Mouse (Mus musculus) neural tube, embryonic 10.5 days (tissue): ENCODE measurements around the gene Elavl4.

ENCODE experiments used
- DNase-seq: peaks from one replicate; pipeline ENCODE4 v3.0.0-alpha.2; 2017; ENCODE audit warnings: low spot score; ENCODE audit errors: extremely low spot score

Elavl4 gene

DNA sequence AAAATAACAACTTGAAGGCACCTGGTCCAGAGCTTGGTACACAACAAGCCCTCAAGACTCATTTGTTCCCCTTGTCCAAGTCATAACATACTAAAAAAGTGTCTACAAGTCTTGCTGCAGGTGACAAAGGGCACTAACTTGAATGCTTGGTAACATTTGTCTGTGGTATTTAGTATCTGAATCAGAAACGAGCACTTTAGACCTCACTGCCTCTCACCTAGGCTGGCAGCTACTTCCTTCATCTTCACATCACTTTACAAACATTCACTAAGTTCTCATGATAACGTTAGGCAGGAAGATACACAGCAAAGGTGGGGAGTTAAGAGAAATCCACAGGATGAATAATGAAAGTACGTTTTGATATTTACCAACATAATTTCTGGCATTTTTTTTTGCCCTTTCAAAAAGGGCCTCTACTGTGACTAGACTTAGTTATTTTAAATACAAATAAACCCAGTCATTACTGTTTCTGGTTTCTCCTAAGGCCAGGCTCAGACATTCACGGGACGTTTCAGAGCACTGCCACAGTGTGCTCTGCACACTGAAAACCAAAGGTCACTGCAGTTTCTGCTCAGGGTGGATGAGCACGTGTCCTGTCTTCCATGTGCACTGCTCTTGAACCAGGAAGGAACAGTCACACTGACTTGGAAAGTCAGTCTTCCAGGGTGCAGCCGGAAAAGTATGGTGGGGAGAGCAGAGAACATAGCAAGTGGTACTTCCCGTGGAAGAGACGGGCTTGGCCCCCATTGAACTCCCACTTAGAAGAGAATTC is 84.7 kb downstream of the Elavl4 start:
- DNase-seq: no peak

DNA sequence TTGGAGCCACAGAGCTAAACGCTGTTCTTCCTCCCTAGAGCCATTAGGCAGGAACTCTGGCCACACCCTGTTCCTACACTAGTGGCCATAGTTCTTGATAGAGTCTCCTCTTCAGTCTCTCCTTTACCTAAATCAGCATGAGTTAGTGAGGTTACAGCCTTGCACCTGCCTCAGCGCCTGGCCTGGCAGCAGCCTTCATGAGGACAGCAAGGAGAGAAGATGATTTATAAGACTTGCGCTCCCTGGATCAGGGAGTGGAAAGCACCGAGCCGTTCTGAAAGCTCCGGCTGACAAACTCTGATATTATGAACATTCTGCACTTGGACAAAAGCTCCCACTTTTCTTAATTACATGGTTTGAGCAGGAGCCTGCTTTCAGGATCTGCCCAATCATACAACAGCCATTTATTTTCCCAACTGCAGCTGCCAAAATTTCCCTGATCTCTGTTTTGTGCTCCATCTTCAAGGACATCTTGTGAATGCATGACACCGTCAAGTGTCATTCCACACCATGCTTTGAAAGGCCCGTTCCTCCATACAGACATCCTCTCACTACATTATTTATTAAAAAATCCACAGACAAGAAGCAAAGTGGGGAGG is 87.3 kb downstream of the Elavl4 start:
- no peak for DNase-seq

DNA sequence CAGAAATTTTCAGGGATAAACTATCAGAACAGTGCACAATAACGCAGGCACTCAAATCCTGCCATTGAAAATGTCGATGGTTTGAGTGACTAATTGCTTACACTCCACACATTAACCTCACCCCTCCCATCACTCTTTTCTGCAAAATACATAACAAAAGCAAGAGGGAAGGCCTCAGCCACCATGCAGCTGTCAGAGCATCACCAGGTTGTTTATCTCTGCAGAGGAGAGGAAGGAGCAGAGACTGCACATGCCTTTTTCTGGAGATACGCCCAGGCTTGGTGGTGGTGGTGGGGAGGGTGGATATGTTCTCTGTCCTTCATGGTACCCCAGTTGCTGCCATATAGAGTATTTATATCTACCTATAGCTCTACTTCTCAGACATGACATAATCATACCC is 94.3 kb downstream of the Elavl4 start:
- DNase-seq: no peak

DNA sequence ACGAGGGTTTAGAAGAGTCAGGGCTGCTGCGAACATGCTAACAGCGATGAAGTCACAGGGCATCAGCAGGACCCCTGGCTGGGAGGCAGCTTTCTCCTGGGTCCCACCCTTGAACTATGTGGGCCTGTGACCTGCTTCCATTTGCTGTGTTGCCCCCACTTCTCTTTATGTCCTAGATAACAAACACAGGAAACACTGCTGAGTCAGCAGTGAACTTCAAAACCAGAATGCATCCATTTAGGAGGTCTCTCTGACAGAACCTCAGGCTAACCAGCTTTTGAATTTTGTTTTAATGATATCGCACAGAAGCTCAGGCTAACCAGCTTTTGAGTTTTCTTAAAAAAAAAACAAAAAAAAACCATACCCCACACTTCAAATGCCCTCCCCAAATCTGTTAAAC is 96.1 kb downstream of the Elavl4 start:
- DNase-seq: no peak

DNA sequence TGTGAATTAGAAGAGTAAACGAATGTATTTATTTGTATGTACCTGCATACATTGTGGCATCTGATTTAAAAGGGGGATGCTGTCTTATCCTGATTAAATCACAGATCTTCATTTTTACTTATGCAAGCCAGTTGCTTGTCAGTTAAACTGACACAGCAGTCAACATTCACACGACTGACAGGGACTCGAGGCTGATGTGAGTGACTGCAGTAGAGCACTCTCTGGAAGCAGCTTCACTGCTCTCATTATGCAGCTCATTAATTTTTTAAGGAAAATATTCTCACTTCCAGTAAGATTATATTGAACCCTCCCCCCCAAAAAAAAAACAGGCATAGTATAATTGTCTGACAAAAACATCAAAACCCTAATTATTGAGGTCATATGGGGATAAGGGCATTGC is 101.7 kb downstream of the Elavl4 start:
- no peak for DNase-seq

DNA sequence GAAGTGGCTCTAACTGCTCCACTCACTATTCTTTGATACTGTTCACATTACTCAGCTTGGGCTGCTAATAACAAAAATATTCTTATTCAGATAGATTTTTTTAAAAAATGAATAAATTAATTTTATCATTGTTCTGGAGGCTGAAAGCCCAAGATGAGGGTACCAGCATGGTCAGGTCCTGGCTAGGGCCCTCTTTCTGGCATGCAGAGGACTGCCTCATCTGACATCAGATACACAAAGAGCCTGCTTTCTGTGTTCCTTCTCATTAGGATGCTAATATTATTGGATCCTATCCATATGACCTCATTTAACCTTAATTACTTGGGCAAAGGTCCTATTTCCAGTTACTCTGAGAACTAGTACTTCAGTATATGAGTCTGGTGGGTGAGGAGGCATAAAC is 108.8 kb downstream of the Elavl4 start:
- DNase-seq: no peak

DNA sequence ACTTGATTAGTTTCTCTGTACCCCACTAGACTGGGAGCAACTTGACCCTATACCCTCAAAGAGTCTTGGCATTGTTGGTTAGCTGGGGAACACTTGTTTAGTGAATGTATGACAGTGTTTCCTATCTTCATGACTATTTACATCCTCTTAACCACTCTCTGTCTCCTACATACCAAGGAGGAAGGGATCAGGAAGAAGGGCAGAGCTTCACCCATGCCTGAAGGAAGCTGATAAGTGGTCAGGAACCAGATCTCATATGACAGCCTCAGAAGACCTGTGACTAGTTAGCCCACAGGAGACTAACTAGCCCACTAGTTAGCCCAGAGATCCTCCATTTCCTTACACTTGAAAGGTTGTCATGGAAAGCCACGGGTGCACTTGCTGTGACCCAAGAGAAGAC is 117.2 kb downstream of the Elavl4 start:
- DNase-seq: no peak

DNA sequence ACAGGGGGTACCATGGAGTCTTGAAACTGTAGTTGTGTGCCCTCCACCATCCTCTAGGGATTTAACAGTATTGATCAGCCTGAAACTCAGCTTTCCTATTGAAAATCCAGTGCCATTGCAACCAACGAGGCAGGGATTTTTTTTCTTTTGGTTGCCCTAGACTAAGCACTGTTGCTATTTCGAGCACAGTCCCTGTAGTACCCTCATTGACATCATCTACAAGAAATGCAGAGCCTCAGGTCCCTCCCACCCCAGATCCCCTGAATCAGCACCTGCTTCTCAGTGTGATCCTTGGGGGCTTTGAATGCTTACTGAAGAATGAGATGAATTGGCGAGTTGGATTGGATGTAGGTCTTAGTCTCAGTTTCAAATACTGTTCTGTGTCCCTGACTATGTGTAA is 119.4 kb downstream of the Elavl4 start:
- DNase-seq: no peak

DNA sequence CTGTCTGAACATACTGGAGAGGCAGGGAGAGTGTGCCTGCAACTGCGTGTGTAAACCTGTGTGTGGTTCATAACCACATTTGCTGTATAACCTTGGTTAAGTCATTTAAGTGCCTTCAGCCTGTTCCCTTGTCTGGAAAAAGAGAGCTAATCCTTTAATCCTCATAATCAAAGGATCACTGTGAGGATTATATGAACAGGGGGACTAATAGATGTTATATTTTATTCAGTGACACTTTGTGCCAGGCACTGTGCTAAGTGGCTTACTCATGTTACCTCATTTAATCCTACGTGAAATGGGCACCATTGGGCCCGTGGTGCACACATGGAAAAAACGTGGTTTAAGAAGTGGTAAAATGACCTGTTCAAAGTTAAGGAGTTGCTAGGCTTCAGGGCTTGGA is 119.9 kb downstream of the Elavl4 start:
- no peak for DNase-seq

DNA sequence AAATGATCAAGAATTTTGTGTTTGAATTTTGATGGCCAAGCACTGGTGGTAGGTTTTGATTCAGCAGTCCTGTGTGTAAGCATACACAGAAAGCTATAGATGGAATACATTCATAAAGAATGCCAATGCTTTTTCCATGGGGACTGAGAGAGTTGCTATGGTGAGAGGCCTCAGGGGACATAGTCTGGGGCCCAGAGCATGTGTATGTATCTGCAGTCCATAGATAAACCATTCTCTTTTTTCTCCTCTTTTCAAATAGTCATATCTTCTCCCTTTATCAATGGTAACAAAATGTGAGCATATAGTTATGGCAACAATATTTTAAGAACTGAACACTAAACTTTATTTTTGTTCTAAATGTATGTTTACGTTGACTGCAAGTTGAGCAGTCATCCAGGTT is 122.1 kb downstream of the Elavl4 start:
- peak; percentile 7 for DNase-seq

DNA sequence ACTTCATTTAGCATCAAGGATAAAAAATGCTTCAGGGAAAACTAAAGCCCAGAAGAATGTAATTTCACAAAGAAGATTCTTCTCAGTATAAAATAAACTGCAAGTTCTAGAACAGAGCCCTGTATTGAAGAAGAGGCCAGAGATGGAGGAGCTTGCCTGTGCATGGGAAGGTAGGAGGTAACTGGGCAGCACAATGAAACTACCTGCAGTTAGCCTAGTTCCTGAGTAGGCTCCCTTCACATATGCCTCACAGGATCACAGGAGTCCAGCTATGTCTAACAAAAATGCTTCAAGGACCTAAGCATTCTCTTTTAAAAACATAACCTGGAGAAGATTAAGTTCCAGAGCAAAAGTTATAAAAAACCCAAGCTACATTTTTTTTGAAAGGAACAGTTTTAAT is 122.5 kb downstream of the Elavl4 start:
- no peak for DNase-seq

DNA sequence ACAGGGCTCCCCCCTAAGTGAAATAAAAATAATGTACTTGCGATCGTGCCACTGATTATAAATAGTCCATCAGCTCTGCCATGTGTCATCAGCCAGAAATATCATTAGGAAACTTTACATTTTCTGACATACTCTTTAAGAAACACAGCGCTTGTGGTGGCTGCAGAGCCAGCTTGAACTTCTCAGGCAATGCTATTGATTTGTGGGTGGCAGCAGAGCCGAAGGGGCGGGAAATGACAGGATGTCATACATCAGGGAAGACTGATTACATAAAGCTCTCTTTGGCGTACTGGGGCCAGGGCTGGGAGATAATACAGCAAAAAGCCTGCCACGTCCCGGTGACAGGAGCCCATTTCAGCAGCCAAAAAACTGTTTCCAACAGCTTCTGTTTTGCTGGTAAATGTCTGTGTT is 124.1 kb downstream of the Elavl4 start:
- DNase-seq: peak; percentile 13

DNA sequence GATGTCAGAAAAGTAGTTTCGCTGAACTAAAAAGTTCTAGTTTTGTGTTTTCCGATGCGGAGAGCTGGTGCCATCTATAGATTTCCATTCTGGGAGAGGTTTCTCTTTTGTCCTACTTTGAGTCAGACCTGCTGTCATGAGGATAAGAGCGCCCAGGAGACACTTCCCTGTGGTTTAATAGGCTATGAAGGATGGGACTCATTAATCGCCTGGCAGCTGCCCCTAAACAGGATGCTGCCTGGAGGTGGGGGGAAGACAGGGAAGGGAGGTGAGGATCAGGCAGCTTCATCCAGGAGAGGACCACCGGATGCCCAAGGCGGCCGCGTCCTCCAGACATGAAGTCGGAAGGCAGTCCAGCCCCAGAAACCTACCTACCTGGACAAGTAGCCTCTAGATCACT is 126.2 kb downstream of the Elavl4 start:
- peak; percentile 12 for DNase-seq

DNA sequence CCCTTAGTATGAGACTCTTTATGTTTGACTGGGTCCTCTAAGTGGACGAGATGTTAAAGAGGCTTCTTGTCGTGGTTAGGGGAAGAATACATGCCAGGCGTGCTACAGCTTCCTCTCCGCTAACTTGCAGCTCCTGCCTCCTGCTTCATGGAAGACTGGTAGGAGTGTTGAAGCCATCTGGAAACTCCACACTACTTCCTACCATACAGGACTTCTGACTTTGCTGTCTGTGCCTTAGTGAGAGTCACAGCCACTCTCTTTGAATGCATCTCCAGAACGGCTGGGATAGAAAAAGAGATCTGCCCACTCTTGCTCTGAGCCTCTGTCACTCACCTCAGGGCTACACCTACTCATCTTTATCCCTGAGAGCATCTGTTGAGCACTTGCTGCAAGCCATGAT is 132.9 kb downstream of the Elavl4 start:
- no peak for DNase-seq

DNA sequence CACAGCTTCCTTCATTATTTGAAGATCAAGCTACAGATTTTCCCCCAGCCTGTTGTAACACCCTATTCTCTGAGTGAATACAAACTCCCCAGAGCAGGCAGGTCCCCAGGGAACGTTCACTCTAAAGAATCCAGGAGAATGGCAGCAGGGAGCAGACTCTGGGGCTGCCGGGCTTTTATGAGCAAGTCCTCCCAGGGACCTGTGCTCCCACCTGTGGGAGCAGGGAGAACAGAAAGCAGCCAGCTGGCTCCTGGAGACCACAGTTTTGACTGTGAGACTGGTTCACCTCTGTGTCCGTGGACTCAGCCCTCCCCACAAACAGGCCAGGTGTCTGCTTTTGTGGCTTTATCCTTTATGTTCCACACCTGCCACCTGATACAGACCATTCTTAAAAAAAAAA is 134.2 kb downstream of the Elavl4 start:
- no peak for DNase-seq

DNA sequence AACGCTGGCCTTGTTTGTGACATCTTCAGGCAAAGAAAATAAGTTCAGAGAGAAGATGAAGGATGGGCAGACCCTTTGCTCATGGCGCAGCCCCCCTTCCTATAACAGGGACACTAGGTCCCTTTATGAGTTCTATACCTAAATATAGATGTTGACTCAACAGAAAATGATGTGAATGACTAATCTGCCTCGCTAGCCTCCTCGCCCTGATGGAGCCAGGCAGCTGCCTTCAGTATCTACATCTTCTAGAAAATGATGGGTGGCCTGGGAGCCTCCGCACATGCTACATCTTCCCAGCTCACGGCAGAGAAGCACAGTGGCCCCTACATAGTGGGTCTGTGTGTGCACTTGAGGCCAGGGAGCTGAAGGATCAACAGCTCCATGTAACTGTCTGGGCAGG is 137.2 kb downstream of the Elavl4 start:
- DNase-seq: peak; percentile 6

DNA sequence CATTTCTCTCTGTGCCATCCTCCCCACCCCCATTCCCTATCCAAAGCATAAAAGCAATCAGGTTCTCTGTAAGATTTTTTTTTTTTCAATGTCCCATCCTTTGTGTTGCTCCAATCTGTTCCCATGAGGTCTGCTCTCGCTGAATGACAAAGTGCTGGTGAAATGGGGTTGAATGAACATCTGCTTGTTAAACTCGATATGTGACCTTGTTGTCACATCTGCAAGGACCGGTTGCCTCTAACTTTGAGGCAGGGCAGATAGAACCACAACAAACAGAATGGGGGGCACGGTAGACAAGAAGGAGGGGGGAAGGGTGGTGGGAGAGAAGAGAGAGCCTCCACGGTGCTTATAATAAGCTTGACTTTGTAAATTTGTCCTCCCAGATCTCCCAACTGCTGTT is 138.0 kb downstream of the Elavl4 start:
- peak; percentile 12 for DNase-seq

DNA sequence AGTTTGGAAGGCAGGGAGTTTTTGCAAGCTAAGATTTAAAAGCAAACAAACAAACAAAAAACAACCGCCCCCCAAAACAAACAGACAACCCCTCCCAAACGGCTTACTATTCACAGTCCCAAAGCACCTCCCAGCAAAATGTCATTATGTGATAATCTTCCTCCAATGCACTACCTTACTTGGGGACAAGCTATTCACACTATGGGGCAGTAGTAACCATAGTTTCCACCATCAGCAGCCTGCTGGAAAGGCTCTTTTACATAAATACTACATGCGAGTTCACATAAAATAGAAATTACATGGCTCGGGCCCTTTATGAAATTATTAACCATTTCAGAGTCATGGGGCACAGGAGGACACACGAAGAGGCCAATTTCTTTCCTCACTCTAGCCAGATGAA is 141.5 kb downstream of the Elavl4 start:
- peak; percentile 9 for DNase-seq

DNA sequence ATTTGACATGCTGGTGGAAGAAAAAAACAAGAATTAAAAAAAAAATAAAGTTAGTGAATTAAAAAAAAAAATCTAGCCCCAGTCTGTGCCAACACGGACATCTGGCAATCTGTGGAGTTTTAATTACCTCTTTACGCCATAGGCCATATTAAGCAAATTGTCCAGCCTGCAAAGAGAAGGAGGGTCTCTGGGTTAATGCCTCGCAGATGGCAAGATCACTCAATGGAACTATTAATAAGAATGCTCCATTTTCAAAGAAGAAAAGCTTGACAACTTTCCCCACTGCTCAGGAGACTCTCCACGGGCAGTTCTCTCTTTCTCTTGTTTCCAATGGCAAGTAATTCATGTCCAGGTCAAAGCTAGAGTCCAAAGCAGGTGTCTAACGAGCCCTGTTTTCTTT is 142.1 kb downstream of the Elavl4 start:
- peak; percentile 11 for DNase-seq

DNA sequence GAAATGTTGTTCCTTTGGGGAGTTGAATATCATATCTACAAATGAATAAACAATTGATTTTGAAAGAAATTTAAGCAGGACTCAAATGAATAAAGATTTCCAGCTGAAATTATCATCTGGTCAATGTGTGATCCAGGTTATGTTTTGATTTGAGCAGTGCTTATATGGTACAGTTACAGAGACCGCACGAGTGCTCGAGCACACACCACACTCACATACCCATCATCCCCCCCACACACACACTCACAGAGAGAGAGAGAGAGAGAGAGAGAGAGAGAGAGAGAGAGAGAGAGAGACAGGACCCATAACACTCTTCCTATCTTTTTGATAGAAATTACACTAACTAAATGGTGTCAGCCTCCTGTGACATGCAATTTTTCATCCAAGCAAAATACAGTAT is 150.0 kb downstream of the Elavl4 start:
- DNase-seq: no peak

DNA sequence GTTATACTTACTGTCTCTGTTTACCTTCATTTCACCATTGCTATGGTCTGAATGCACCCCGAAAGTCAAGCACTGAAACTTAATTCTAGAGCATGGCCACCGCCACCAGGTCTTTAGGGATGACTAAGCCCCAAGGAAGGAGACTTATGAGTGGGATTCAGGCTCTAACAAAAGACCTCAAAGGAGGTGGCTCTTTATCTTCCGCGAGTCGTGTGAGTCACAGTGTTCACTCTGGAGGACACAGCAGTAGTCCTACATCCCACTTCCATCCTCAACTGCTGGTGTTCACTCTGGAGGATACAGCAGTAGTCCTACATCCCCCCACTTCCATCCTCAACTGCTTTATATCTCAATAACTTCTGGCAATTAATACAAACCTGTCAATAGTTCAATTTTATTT is 151.8 kb downstream of the Elavl4 start:
- no peak for DNase-seq

DNA sequence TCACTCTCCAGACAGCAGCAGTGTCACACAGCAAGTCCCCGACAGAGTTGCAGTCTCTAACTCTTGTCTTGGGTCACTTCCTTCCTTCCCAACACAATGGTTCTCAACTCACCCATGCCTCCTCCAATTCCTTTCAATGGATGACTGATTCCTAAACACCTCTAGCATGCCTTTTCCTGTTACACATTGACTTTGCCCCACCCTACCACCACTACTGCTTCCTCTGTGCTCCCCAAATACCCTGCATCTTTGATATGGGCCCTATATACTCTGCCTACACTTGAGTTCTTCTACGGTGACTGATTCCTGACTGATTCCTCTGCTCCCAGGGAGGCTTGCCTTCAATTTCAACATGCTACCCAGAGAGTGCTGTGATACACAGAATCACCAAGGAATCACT is 153.1 kb downstream of the Elavl4 start:
- no peak for DNase-seq

DNA sequence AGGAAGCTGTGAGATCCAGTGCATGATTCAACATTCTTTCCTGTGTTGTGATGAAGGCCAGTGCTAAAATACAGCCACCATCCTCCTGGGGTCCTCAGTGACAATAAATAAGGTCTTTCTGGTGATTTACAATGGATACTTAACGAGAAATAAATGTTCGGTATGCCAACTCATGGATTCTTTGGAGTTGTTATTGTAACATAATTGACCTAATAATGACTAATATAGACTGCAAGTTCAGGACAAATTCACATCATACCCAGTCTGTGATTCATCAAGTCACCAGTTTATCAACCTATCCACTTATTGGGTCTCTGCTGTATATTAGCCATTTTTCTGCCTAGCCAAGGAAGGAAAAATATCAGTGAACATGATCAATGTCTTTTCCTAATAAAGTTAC is 174.4 kb downstream of the Elavl4 start:
- no peak for DNase-seq
